Mouse (Mus musculus) intestine, embryonic 14.5 days (tissue): ENCODE data around the gene Tril. TPM values are rescaled to one million over a fixed set of nuclear protein-coding genes. Genes with fewer than 3 reads are reported as not detected.

Experiments
- ATAC-seq: fragments of 200-750 bp; cut with Nextera tagmentation; replicated peaks from 2 replicates; pipeline ENCODE4 v1.8.0; 2017; ENCODE audit warnings: low read depth, moderate number of reproducible peaks, moderate TSS enrichment, moderate library complexity; ENCODE audit not compliant: low FRiP score, low TSS enrichment
- DNase-seq: peaks from one replicate; pipeline ENCODE4 v3.0.0-alpha.2; 2018; ENCODE audit warnings: low spot score
- H3K27ac ChIP-seq: fragments of 300-500 bp; sonication (generic); 2 replicates; pipeline ENCODE4 v1.5.1; 2014; ENCODE audit warnings: low read depth, mild to moderate bottlenecking, control low read depth
- H3K27me3 ChIP-seq: fragments of 300-500 bp; sonication (generic); replicated peaks from 2 replicates; pipeline ENCODE4 v1.6.1; 2014; ENCODE audit warnings: low read length, control low read depth; ENCODE audit not compliant: control insufficient read depth, insufficient read depth
- H3K36me3 ChIP-seq: fragments of 300-500 bp; sonication (generic); 2 replicates; pipeline ENCODE4 v1.6.1; 2014; ENCODE audit warnings: low read length, control low read depth; ENCODE audit not compliant: control insufficient read depth, insufficient read depth
- H3K4me1 ChIP-seq: fragments of 300-500 bp; sonication (generic); replicated peaks from 2 replicates; pipeline ENCODE4 v1.6.1; 2014; ENCODE audit warnings: low read length, control low read depth, mixed read lengths; ENCODE audit not compliant: control insufficient read depth, insufficient read depth
- H3K4me2 ChIP-seq: fragments of 300-500 bp; sonication (generic); 2 replicates; pipeline ENCODE4 v1.6.1; 2014; ENCODE audit warnings: low read length
- H3K4me3 ChIP-seq: fragments of 300-500 bp; sonication (generic); 2 replicates; pipeline ENCODE4 v1.5.1; 2014; ENCODE audit warnings: low read depth, low read length, control low read depth, mixed read lengths
- H3K9ac ChIP-seq: fragments of 300-500 bp; sonication (generic); 2 replicates; pipeline ENCODE4 v1.6.1; 2014; ENCODE audit warnings: mild to moderate bottlenecking, low read length
- H3K9me3 ChIP-seq: fragments of 300-500 bp; sonication (generic); 2 replicates; pipeline ENCODE4 v1.6.1; 2016; ENCODE audit warnings: low read length, control low read depth; ENCODE audit not compliant: control insufficient read depth
- WGBS: fragments of 180-500 bp; shearing (Covaris S2); extraction: QIAGEN DNeasy Blood & Tissue Kit; methylation state at CpG from one replicate; pipeline ENCODE4 v1.1.7; 2014; 5-methylcytosine and 5-hydroxymethylcytosine counted together
- polyA plus RNA-seq: library from polyadenylated mRNA; unstranded; fragments of >200 nt; fragmentation: Nextera tagmentation; extraction: Ambion mirVana; gene quantifications from 2 replicates; pipeline ENCODE4 v1.2.1, GENCODE M21; 2014

Gene Tril
- polyA plus RNA-seq, 1 experiment from 2014 or later: 15.9 TPM

GRCm38 (mm10) chr6:53782273-53782672, 38.4 kb downstream of the Tril start:
- Histone ChIP-seq H3K27ac (no peak overlapping the region), H3K9ac (no peak overlapping the region), H3K36me3 (no peaks in the 10 kb centered on the region), H3K4me1 (no peaks in the 10 kb centered on the region), H3K9me3 (no peaks in the 10 kb centered on the region), H3K4me3 (no peak overlapping the region), H3K4me2 (no peak overlapping the region), H3K27me3 (no peaks in the 10 kb centered on the region)
- 90% methylated on average over 5 of the region's 5 CpGs for WGBS
- no peak for ATAC-seq
- DNase-seq: no peak

DNA sequence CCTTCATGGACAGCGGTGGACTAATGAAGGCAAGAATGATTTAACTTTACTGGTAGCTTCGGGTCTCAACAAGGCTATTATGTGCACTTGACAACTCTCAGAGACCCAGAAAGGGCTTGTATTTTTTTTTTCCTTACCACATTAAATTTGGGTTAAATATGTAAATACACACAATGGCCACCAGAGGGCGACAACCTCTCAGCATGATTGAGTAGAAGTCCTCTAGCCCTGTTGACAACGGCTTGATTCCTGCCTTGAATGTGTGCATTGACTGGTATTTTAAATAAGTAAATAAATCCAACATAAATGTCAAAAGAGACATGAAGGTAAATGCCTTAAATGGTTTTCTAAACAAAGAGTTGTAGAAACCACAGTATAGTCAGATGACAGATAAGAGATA, 39.5 kb downstream of the Tril start:
- H3K4me3 ChIP-seq: no peak overlapping the region

DNA sequence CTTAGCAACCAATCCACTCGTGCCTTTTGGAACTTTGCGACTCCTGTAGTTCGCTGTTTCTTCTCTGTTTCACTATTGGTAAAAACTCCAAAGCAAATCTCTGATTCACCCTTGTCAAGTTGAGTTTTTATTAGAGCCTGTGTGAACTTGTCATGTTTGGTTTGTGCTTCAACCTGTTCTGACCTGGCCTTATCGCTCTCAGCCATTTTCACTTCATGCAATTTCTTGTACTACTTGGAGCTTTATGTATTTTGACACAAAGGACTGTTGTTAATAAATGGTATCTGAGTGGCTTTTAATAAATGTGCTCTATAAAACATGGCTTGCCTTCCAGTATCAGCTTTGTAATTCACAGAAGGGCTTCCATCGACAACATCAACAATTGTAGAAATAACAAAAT, 40.6 kb downstream of the Tril start:
- no peak overlapping the region for H3K4me3 ChIP-seq
- H3K9me3 ChIP-seq: no peaks in the 10 kb centered on the region
- DNase-seq: no peak
- H3K4me1 ChIP-seq: no peaks in the 10 kb centered on the region
- no peak overlapping the region for H3K27ac ChIP-seq
- H3K36me3 ChIP-seq: no peaks in the 10 kb centered on the region
- WGBS: 82% methylated on average over 5 of the region's 5 CpGs
- H3K9ac ChIP-seq: no peak overlapping the region
- H3K4me2 ChIP-seq: no peak overlapping the region
- no peak for ATAC-seq
- no peaks in the 10 kb centered on the region for H3K27me3 ChIP-seq

More for the DNA sequence above, 39.5 kb downstream of the Tril start:
- Histone ChIP-seq H3K27me3 (no peaks in the 10 kb centered on the region), H3K9ac (no peak overlapping the region), H3K4me1 (no peaks in the 10 kb centered on the region), H3K9me3 (no peaks in the 10 kb centered on the region), H3K4me2 (no peak overlapping the region), H3K36me3 (no peaks in the 10 kb centered on the region), H3K27ac (no peak overlapping the region)
- peak; percentile 76 for DNase-seq
- WGBS: 7% methylated on average over 4 of the region's 4 CpGs
- no peak for ATAC-seq

DNA sequence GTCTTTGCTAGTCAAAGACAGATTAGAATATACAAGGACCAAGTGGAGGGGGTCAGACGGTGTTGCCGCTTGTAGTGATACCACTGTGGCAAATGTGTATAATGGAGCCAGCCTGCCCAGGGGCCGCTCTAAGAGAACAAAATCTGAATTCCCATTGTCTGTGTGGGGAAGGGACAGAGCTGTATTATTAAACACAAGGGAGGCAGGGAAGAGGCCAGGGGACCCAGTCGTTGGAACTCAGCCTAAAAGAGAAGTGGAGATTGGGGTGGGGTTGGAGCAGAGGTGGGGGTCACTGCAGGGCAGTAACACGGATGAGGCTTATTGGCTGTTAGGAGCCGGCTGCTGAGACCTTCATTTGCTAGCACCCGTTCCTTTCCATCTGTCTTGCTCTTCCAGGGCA, 41.1 kb downstream of the Tril start:
- DNase-seq (peak; percentile 43), ATAC-seq (no peak)
- Histone ChIP-seq H3K4me3 (no peak overlapping the region), H3K4me1 (no peaks in the 10 kb centered on the region), H3K36me3 (no peaks in the 10 kb centered on the region), H3K27ac (no peak overlapping the region), H3K9me3 (no peaks in the 10 kb centered on the region), H3K4me2 (no peak overlapping the region), H3K27me3 (no peaks in the 10 kb centered on the region), H3K9ac (no peak overlapping the region)
- 70% methylated on average over 7 of the region's 7 CpGs for WGBS

- no peaks in the 10 kb centered on the region for H3K27me3 ChIP-seq
- H3K4me1 ChIP-seq: no peaks in the 10 kb centered on the region
- 58% methylated on average over 8 of the region's 8 CpGs for WGBS
- H3K4me3 ChIP-seq: no peak overlapping the region
- H3K36me3 ChIP-seq: no peaks in the 10 kb centered on the region
- H3K27ac ChIP-seq: no peak overlapping the region
- peak; percentile 24 for DNase-seq
- no peaks in the 10 kb centered on the region for H3K9me3 ChIP-seq
- H3K4me2 ChIP-seq: no peak overlapping the region
- no peak for ATAC-seq
- no peak overlapping the region for H3K9ac ChIP-seq
Observed at GRCm38 (mm10) chr6:53778424-53778955, 42.1 kb downstream of the Tril start.

DNA sequence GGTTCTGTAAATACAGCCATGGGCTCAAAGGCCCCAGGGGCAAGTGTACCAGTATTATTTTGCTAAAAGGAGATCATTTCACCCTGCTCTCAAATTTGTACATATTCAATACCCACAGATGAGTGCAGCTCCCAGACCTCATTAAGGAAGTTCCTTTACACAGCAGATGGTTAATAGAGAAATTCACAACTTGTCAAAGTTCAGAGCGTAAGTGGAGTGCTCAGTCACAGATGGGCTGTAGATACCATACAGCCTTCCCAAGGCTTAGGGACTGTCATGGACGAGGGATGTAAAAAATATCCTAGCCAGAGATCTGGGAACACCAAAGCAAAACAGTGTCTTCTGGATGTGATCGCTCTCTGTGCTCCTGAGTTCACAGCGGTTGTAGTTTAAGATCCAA, 52.4 kb downstream of the Tril start:
- peaks cover 5% of the 10 kb centered on the region; the same call in 1 of the 2 replicates for H3K4me1 ChIP-seq
- ATAC-seq (no peak), DNase-seq (no peak)
- no peaks in the 10 kb centered on the region for H3K9me3 ChIP-seq
- no peak overlapping the region for H3K4me2 ChIP-seq
- H3K27ac ChIP-seq: no peak overlapping the region
- no peaks in the 10 kb centered on the region for H3K36me3 ChIP-seq
- no peaks in the 10 kb centered on the region for H3K27me3 ChIP-seq
- 87% methylated on average over 4 of the region's 4 CpGs for WGBS
- no peak overlapping the region for H3K4me3 ChIP-seq
- H3K9ac ChIP-seq: no peak overlapping the region

GRCm38 (mm10) chr6:53766243-53766915, 54.3 kb downstream of the Tril start:
- Histone ChIP-seq H3K4me2 (no peak overlapping the region), H3K36me3 (no peaks in the 10 kb centered on the region), H3K9ac (no peak overlapping the region), H3K4me1 (peaks cover 5% of the 10 kb centered on the region; the same call in 1 of the 2 replicates), H3K27me3 (no peaks in the 10 kb centered on the region), H3K4me3 (no peak overlapping the region), H3K9me3 (no peaks in the 10 kb centered on the region), H3K27ac (no peak overlapping the region)
- no peak for DNase-seq
- WGBS: 35% methylated on average over 10 of the region's 10 CpGs
- ATAC-seq: no peak

DNA sequence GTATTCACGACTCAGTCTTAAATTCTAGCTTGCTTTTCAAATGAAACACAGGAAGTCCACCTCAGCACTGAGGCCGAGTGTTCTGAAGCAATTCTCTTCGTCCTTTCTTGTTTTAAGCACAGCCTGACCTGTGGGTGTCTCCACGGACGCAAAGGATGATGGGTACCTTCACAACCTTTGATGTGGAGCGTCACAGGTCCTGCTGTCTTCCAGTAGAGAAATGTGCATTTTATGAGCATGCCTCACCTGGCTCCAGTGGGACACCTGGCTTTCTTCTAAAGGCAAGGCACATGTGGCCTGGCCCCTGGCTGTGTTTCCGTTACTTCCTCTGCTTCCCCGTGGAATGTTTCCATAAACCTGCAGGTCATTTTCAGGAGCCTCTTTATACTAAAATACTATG, 54.9 kb downstream of the Tril start:
- Histone ChIP-seq H3K9ac (no peak overlapping the region), H3K36me3 (no peaks in the 10 kb centered on the region), H3K9me3 (no peaks in the 10 kb centered on the region), H3K4me1 (peaks cover 8% of the 10 kb centered on the region; the same call in 1 of the 2 replicates), H3K27me3 (no peaks in the 10 kb centered on the region), H3K27ac (no peak overlapping the region), H3K4me3 (no peak overlapping the region), H3K4me2 (no peak overlapping the region)
- ATAC-seq (no peak), DNase-seq (no peak)
- 61% methylated on average over 8 of the region's 8 CpGs for WGBS
